Mouse (Mus musculus) layer of hippocampus, adult 8-10 months (tissue): Measurements from ENCODE around the gene Adipor2. TPM values are rescaled to one million over a fixed set of nuclear protein-coding genes. Genes with fewer than 3 reads are reported as not detected.

Experiments used
- DNase-seq, 2 experiments: peaks; one replicate each; pipeline ENCODE4 v3.0.0; 2022; ENCODE audit warnings: low spot score in 2 of 2
- total RNA-seq, 4 experiments: library from RNA; stranded (reverse); gene quantifications; 2 replicates each; pipeline ENCODE4 v1.2.4; 2022

Adipor2 gene
- total RNA-seq, 4 experiments from 2014 or later = 41.4 to 46.2 (median 44.2) TPM

- no peak for DNase-seq
Measured at GRCm38 (mm10) chr6:119314751-119315476, 102.6 kb downstream of the Adipor2 start.

- no peak for DNase-seq
Measured at GRCm38 (mm10) chr6:119313588-119314375, 103.7 kb downstream of the Adipor2 start.

GRCm38 (mm10) chr6:119313096-119313495 lies 104.4 kb downstream of the Adipor2 start:
- no peak for DNase-seq

GRCm38 (mm10) chr6:119312381-119312780 lies 105.1 kb downstream of the Adipor2 start:
- DNase-seq = no peak

GRCm38 (mm10) chr6:119310176-119310575 lies 107.3 kb downstream of the Adipor2 start:
- DNase-seq = no peak

- DNase-seq = no peak
Measured at GRCm38 (mm10) chr6:119307867-119308413, 109.6 kb downstream of the Adipor2 start.

- no peak for DNase-seq
Measured at GRCm38 (mm10) chr6:119303331-119303730, 114.2 kb downstream of the Adipor2 start.

Other genes with a start within 250 kb of the Adipor2 start
- 10 to 100 TPM; 18.7 to 25.1 (median 19.6) TPM for gene Dcp1b, start 242.5 kb downstream of the Adipor2 start, total RNA-seq
- gene Cacna1c, start 221.3 kb downstream of the Adipor2 start, total RNA-seq = 10 to 100 TPM; 67.6 to 88.2 (median 75.8) TPM
- 1 to 10 TPM in 3 of 4 experiments, under 1 TPM in 1; 0.93 to 3.8 (median 2.7) TPM for gene Cacna2d4, start 181.2 kb downstream of the Adipor2 start, total RNA-seq
- 10 to 100 TPM; 43.7 to 47.6 (median 45.5) TPM for gene Lrtm2, start 86.9 kb downstream of the Adipor2 start, total RNA-seq
- 10 to 100 TPM; 33.2 to 34.0 (median 33.8) TPM for gene Fbxl14, start 62.0 kb upstream of the Adipor2 start, total RNA-seq
- 1 to 10 TPM; 1.6 to 3.1 (median 2.5) TPM for gene Wnt5b, start 126.6 kb upstream of the Adipor2 start, total RNA-seq